8 mouse cellular contexts compared by ENCODE assay signal in the genomic region with DNA sequence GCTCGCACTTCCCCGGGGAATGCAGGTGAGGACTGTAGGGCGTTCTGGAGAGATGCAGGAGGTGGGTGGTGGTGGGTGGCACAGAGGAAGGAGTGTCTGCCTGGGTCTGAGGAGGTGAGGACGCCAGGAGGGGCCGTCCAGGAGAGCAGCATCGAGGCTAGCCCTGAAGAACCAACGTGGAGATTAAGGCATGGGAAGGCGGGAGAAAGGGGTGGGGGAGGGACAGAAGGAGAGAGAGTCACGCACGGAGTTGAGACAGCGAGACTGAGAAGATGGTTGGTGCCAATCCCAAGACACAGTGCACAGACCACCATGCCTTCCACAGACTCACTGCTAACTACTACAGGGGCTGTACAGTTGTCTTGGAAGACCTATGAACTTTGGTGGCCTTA. TPM values are rescaled to one million over a fixed set of nuclear protein-coding genes. Genes with fewer than 3 reads are reported as not detected.
A peak's percentile ranks its signal among the peaks of the same experiment; 100 is the strongest.
DNase-seq lines count a peak whose midpoint lies in the region; ATAC-seq and TF ChIP-seq lines count a peak whose summit lies in the region.

No protein-coding gene starts in this region.

- H3K36me3 ChIP-seq in forebrain, embryonic 10.5 days (replicated peaks) = no peaks in the 10 kb centered on the region
- no peaks in the 10 kb centered on the region for H3K36me3 ChIP-seq in limb, embryonic 15.5 days

- H3K9ac ChIP-seq in limb, embryonic 15.5 days = no peak overlapping the region

- WGBS in lung, adult 2 months = 8% methylated on average over 11 of the region's 11 CpGs
- WGBS in forebrain, embryonic 10.5 days = 9% methylated on average over 11 of the region's 11 CpGs
- WGBS in limb, embryonic 15.5 days = 8% methylated on average over 11 of the region's 11 CpGs
- WGBS in olfactory bulb, adult 2 months = 14% methylated on average over 11 of the region's 11 CpGs

- H3K4me1 ChIP-seq in lung, adult 2 months (ENCODE audit: control insufficient read depth, insufficient read depth, low read length) = peaks cover 3% of the 10 kb centered on the region
- H3K4me1 ChIP-seq in forebrain, embryonic 10.5 days = peaks cover 22% of the 10 kb centered on the region
- peaks cover 14% of the 10 kb centered on the region for H3K4me1 ChIP-seq in limb, embryonic 15.5 days
- H3K4me1 ChIP-seq in olfactory bulb, adult 2 months (ENCODE audit: control insufficient read depth, insufficient read depth, low read length) = peaks cover 15% of the 10 kb centered on the region

- H3K27me3 ChIP-seq in forebrain, embryonic 10.5 days (ENCODE audit: poor library complexity, severe bottlenecking) = peaks cover 94% of the 10 kb centered on the region
- H3K27me3 ChIP-seq in limb, embryonic 15.5 days = peaks cover 78% of the 10 kb centered on the region

- no peak for DNase-seq in lung, adult 2 months
- DNase-seq in lung, postnatal 36 days = no peak
- no peak for DNase-seq in forebrain, embryonic 10.5 days (ENCODE audit: extremely low spot score, low spot score)
- DNase-seq in left cerebral cortex, postnatal 4 days = no peak
- DNase-seq in lung, adult 18-20 months = no peak

- intact Hi-C loops in left cerebral cortex, postnatal 4 days (cut with DNase I) = loop anchor here (2.0 kb wide), 1 partner anchor 28 kb away; no protein-coding TSS in a partner anchor

- peak overlapping the region; percentile 83 for H3K4me2 ChIP-seq in limb, embryonic 15.5 days

- no peaks in the 10 kb centered on the region for H3K9me3 ChIP-seq in forebrain, embryonic 10.5 days
- H3K9me3 ChIP-seq in limb, embryonic 15.5 days = no peaks in the 10 kb centered on the region

- peak overlapping the region; percentile 90 for H3K4me3 ChIP-seq in lung, adult 2 months (replicated peaks; ENCODE audit: extremely low read depth, low read depth, low read length)
- peak overlapping the region; percentile 44 for H3K4me3 ChIP-seq in forebrain, embryonic 10.5 days
- H3K4me3 ChIP-seq in limb, embryonic 15.5 days = peak overlapping the region; percentile 43
- H3K4me3 ChIP-seq in olfactory bulb, adult 2 months (ENCODE audit: insufficient read depth, low read depth, low read length) = peak overlapping the region; percentile 49

- TF ChIP-seq POLR2A in lung, adult 2 months (IDR thresholded peaks at IDR 0.05; ENCODE audit: borderline replicate concordance, extremely low read depth, low read depth, low read length) = no peak
- no peak for TF ChIP-seq POLR2A in olfactory bulb, adult 2 months (IDR thresholded peaks at IDR 0.05; ENCODE audit: insufficient read depth, low read depth, low read length)

- TF ChIP-seq CTCF in lung, adult 2 months (IDR thresholded peaks at IDR 0.05; ENCODE audit: insufficient read depth, low read length) = no peak
- TF ChIP-seq CTCF in olfactory bulb, adult 2 months (IDR thresholded peaks at IDR 0.05; ENCODE audit: insufficient read depth, low read depth, low read length) = no peak

- ATAC-seq in limb, embryonic 15.5 days (ENCODE audit: insufficient number of reproducible peaks, low FRiP score, low TSS enrichment, low read depth) = no peak
- no peak for ATAC-seq in activated CD4-positive, CD25-positive, alpha-beta regulatory T cell, adult 4 months

- H3K27ac ChIP-seq in forebrain, embryonic 10.5 days = no peak overlapping the region
- no peak overlapping the region for H3K27ac ChIP-seq in limb, embryonic 15.5 days
- no peak overlapping the region for H3K27ac ChIP-seq in olfactory bulb, adult 2 months (ENCODE audit: insufficient read depth, low read depth, low read length)

RNA-seq across cellular contexts. Expression of a gene that starts 1.0 kb away (rescaled TPM):
- polyA plus RNA-seq in lung, adult 2 months (2012; rRNA removed) = 112 and 130 TPM in 2 replicates
- 1.2 and 1.3 TPM in 2 replicates for polyA plus RNA-seq in forebrain, embryonic 10.5 days (2016; fragmentation: Nextera tagmentation; extraction: Ambion mirVana)
- 11.7 and 12.1 TPM in 2 replicates for polyA plus RNA-seq in limb, embryonic 15.5 days (2015; fragmentation: Nextera tagmentation; extraction: Ambion mirVana)
- not detected in 2 replicates for polyA plus RNA-seq in olfactory bulb, adult 2 months (2012; ENCODE audit: insufficient read depth, insufficient read length, low replicate concordance, missing spikeins)
- polyA plus RNA-seq in activated CD4-positive, CD25-positive, alpha-beta regulatory T cell, adult 4 months (2017; shearing (Covaris generic)) = 1,000 to 10,000 TPM in 1 of 2 experiments, 100 to 1,000 TPM in 1; 892 to 1,228 TPM
- 1 to 10 TPM; 1.3 to 1.9 TPM for total RNA-seq in left cerebral cortex, postnatal 4 days (2021)

RNA-seq across cellular contexts. Expression of a gene that starts 4.8 kb away (rescaled TPM):
- 68.8 and 70.9 TPM in 2 replicates for polyA plus RNA-seq in lung, adult 2 months (2012; rRNA removed)
- polyA plus RNA-seq in forebrain, embryonic 10.5 days (2016; fragmentation: Nextera tagmentation; extraction: Ambion mirVana) = 0.18 and 0.60 TPM in 2 replicates
- 5.9 and 6.1 TPM in 2 replicates for polyA plus RNA-seq in limb, embryonic 15.5 days (2015; fragmentation: Nextera tagmentation; extraction: Ambion mirVana)
- 159 TPM in 1 of 2 replicates, not detected in the other for polyA plus RNA-seq in olfactory bulb, adult 2 months (2012; ENCODE audit: insufficient read depth, insufficient read length, low replicate concordance, missing spikeins)
- 100 to 1,000 TPM in 1 of 2 experiments, 10 to 100 TPM in 1; 68.0 to 148 TPM for polyA plus RNA-seq in activated CD4-positive, CD25-positive, alpha-beta regulatory T cell, adult 4 months (2017; shearing (Covaris generic))
- 1 to 10 TPM; 3.1 to 3.5 TPM for total RNA-seq in left cerebral cortex, postnatal 4 days (2021)

RNA-seq across cellular contexts. Expression of a gene that starts 11.0 kb away (rescaled TPM):
- polyA plus RNA-seq in lung, adult 2 months (2012; rRNA removed) = 83.8 and 99.1 TPM in 2 replicates
- polyA plus RNA-seq in forebrain, embryonic 10.5 days (2016; fragmentation: Nextera tagmentation; extraction: Ambion mirVana) = 0.79 and 1.3 TPM in 2 replicates
- 3.1 and 3.4 TPM in 2 replicates for polyA plus RNA-seq in limb, embryonic 15.5 days (2015; fragmentation: Nextera tagmentation; extraction: Ambion mirVana)
- polyA plus RNA-seq in olfactory bulb, adult 2 months (2012; ENCODE audit: insufficient read depth, insufficient read length, low replicate concordance, missing spikeins) = 272 TPM in 1 of 2 replicates, not detected in the other
- 100 to 1,000 TPM; 320 to 348 TPM for polyA plus RNA-seq in activated CD4-positive, CD25-positive, alpha-beta regulatory T cell, adult 4 months (2017; shearing (Covaris generic))
- total RNA-seq in left cerebral cortex, postnatal 4 days (2021) = 1 to 10 TPM in 1 of 2 experiments, under 1 TPM in 1; 0.77 to 1.1 TPM

RNA-seq across cellular contexts. Expression of a gene that starts 11.2 kb away (rescaled TPM):
- polyA plus RNA-seq in lung, adult 2 months (2012; rRNA removed) = 45.1 and 46.3 TPM in 2 replicates
- 1.4 and 1.7 TPM in 2 replicates for polyA plus RNA-seq in forebrain, embryonic 10.5 days (2016; fragmentation: Nextera tagmentation; extraction: Ambion mirVana)
- polyA plus RNA-seq in limb, embryonic 15.5 days (2015; fragmentation: Nextera tagmentation; extraction: Ambion mirVana) = 13.2 and 13.4 TPM in 2 replicates
- not detected in 2 replicates for polyA plus RNA-seq in olfactory bulb, adult 2 months (2012; ENCODE audit: insufficient read depth, insufficient read length, low replicate concordance, missing spikeins)
- 100 to 1,000 TPM; 134 to 207 TPM for polyA plus RNA-seq in activated CD4-positive, CD25-positive, alpha-beta regulatory T cell, adult 4 months (2017; shearing (Covaris generic))
- 1 to 10 TPM; 2.2 to 3.6 TPM for total RNA-seq in left cerebral cortex, postnatal 4 days (2021)

RNA-seq across cellular contexts. Expression of a gene that starts 40.2 kb away (rescaled TPM):
- 18.8 and 34.6 TPM in 2 replicates for polyA plus RNA-seq in lung, adult 2 months (2012; rRNA removed)
- polyA plus RNA-seq in forebrain, embryonic 10.5 days (2016; fragmentation: Nextera tagmentation; extraction: Ambion mirVana) = not detected in 2 replicates
- polyA plus RNA-seq in limb, embryonic 15.5 days (2015; fragmentation: Nextera tagmentation; extraction: Ambion mirVana) = 0.32 TPM in 1 of 2 replicates, not detected in the other
- polyA plus RNA-seq in olfactory bulb, adult 2 months (2012; ENCODE audit: insufficient read depth, insufficient read length, low replicate concordance, missing spikeins) = not detected in 2 replicates
- 10 to 100 TPM; 57.3 to 70.9 TPM for polyA plus RNA-seq in activated CD4-positive, CD25-positive, alpha-beta regulatory T cell, adult 4 months (2017; shearing (Covaris generic))
- not detected for total RNA-seq in left cerebral cortex, postnatal 4 days (2021)

Comparison
In these comparisons a context has a peak if more than half of its experiments do, and no peak if none do; other contexts are left out.
1. RNA of a gene that starts 11.0 kb away (polyA plus RNA-seq): 320 to 348 TPM in activated CD4-positive, CD25-positive, alpha-beta regulatory T cell, adult 4 months, 272 TPM in olfactory bulb, adult 2 months and 83.8 to 99.1 TPM in lung, adult 2 months; 3.1 to 3.4 TPM in limb, embryonic 15.5 days and 0.79 to 1.3 TPM in forebrain, embryonic 10.5 days; every median in the first group is over 10 times any median in the second.
2. Peak in every context shown above with its lines, with median percentiles within 50 percentile points of each other: H3K4me3 ChIP-seq.